Mouse (Mus musculus): ENCODE data around the gene Spata13.

DNA sequence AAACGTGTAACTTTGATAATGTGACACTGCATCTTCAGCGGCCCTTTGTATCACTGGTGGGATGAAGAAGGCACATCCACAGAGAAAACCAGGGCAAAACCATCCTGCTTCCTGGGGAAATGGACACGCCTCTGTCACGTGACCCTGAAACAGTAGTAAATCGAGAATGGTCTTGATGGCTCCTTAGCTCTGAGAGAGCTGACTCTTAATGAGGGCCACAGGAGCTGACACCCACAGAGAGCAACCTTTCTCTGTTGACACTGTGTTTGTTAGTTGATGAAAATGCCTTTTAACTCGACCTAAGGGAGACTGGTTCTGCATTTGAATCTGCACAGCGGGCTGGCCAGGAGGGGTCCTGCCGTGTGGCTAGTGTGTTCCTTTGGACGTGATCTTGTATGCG lies 128.0 kb downstream of the Spata13 start:
- no peak for TF ChIP-seq POLR2AphosphoS5 (IDR thresholded peaks at IDR 0.05; ENCODE audit: borderline replicate concordance, low read depth, low read length)
- TF ChIP-seq TCF12 (IDR thresholded peaks at IDR 0.05; ENCODE audit: low read depth, low read length): no peak
- TF ChIP-seq NRF1 (IDR thresholded peaks at IDR 0.05; ENCODE audit: insufficient read depth, low read depth, low read length, poor library complexity, severe bottlenecking): no peak
- TF ChIP-seq CTCF (IDR thresholded peaks at IDR 0.05 in 2 of 3, conservative IDR thresholded peaks at IDR 0.05 in 1 of 3; ENCODE audit: control insufficient read depth in 1 of 3, insufficient read depth in 1 of 3, low read depth in 2 of 3, low read length in 3 of 3, poor library complexity in 1 of 3, severe bottlenecking in 1 of 3): no peak

Data from MEL (cell line).